24 mouse cellular contexts compared by ENCODE assay signal in the genomic region with DNA sequence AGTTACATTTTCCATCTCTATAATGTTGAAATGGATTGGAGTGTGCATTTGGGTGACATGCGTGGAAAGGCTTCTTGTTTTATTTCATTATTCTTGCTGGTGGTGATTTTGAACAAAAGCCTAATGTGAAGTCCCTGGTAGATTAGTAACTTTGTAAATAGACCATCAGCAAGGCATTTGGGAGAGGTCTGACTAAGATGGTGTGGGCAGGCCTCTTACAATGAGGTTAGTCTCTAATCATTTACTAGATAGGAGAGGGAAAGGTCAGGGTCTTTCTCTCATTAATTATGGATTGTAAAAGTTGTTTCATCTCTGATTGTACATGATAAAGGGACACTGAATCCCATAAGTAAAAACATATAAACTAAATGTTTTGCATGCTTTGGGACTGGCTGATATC.
A peak's percentile ranks its signal among the peaks of the same experiment; 100 is the strongest.
DNase-seq lines count a peak whose midpoint lies in the region; ATAC-seq and TF ChIP-seq lines count a peak whose summit lies in the region.
"Had no signal": no experiment of that assay in that cellular context is flagged by ENCODE, and none has a peak within 500 bp of the region (broad histone marks: within the 10 kb centered on the region; RNA-seq: fewer than 3 reads in every experiment).

No protein-coding gene starts in this region.

- peak; percentile 65 for ATAC-seq in intestine, embryonic 14.5 days (replicated peaks; ENCODE audit: low FRiP score, low TSS enrichment, low read depth)
- no peak for ATAC-seq in intestine, postnatal 0 days
- ATAC-seq in kidney, embryonic 15.5 days (replicated peaks; ENCODE audit: low FRiP score), result peak; percentile 72
- peak; percentile 81 for ATAC-seq in intestine, embryonic 15.5 days
- ATAC-seq in midbrain, embryonic 13.5 days, result no peak
- ATAC-seq: activated CD4-positive, CD25-positive, alpha-beta regulatory T cell, adult 4 months; CD4-positive, CD25-positive, alpha-beta regulatory T cell, adult 4 months; forebrain, embryonic 13.5 days; forebrain, embryonic 15.5 days; Patski had no signal

- TF ChIP-seq CTCF in intestine, postnatal 0 days (IDR thresholded peaks at IDR 0.05; ENCODE audit: low read depth), result no peak

- no peaks in the 10 kb centered on the region for H3K36me3 ChIP-seq in intestine, embryonic 14.5 days (ENCODE audit: control insufficient read depth, insufficient read depth, low read length)
- H3K36me3 ChIP-seq in intestine, postnatal 0 days (ENCODE audit: control insufficient read depth, insufficient read depth), result no peaks in the 10 kb centered on the region
- H3K36me3 ChIP-seq in kidney, embryonic 15.5 days, result no peaks in the 10 kb centered on the region
- H3K36me3 ChIP-seq in intestine, embryonic 15.5 days, result no peaks in the 10 kb centered on the region
- no peaks in the 10 kb centered on the region for H3K36me3 ChIP-seq in midbrain, embryonic 13.5 days
- H3K36me3 ChIP-seq: embryonic facial prominence, embryonic 10.5 days; embryonic facial prominence, embryonic 12.5 days; forebrain, embryonic 15.5 days; G1E had no signal

- 59% methylated on average over 1 of the region's 1 CpGs for WGBS in intestine, embryonic 14.5 days
- 46% methylated on average over 1 of the region's 1 CpGs for WGBS in intestine, postnatal 0 days
- whole genome bisulfite sequencing in kidney, embryonic 15.5 days, result 71% methylated on average over 1 of the region's 1 CpGs
- 63% methylated on average over 1 of the region's 1 CpGs for WGBS in intestine, embryonic 15.5 days
- WGBS in midbrain, embryonic 13.5 days, result 69% methylated on average over 1 of the region's 1 CpGs

- H3K9ac ChIP-seq in intestine, embryonic 14.5 days (ENCODE audit: low read length), result no peak overlapping the region
- no peak overlapping the region for H3K9ac ChIP-seq in intestine, postnatal 0 days (ENCODE audit: low read depth, low read length)
- H3K9ac ChIP-seq in kidney, embryonic 15.5 days, result no peak overlapping the region
- H3K9ac ChIP-seq in intestine, embryonic 15.5 days, result no peak overlapping the region
- no peak overlapping the region for H3K9ac ChIP-seq in midbrain, embryonic 13.5 days (replicated peaks)
- H3K9ac ChIP-seq: embryonic facial prominence, embryonic 12.5 days; forebrain, embryonic 13.5 days; forebrain, embryonic 15.5 days had no signal

- H3K27ac ChIP-seq in intestine, embryonic 14.5 days (ENCODE audit: low read depth), result no peak overlapping the region
- H3K27ac ChIP-seq in intestine, postnatal 0 days (ENCODE audit: low read depth, low read length), result no peak overlapping the region
- H3K27ac ChIP-seq in kidney, embryonic 15.5 days, result no peak overlapping the region
- no peak overlapping the region for H3K27ac ChIP-seq in intestine, embryonic 15.5 days
- H3K27ac ChIP-seq in midbrain, embryonic 13.5 days, result no peak overlapping the region
- H3K27ac ChIP-seq: embryonic facial prominence, embryonic 10.5 days; embryonic facial prominence, embryonic 12.5 days; forebrain, embryonic 13.5 days; forebrain, embryonic 15.5 days had no signal

- peaks cover 8% of the 10 kb centered on the region; the same call in 1 of the 2 replicates for H3K4me1 ChIP-seq in intestine, embryonic 14.5 days (replicated peaks; ENCODE audit: control insufficient read depth, insufficient read depth, low read length)
- H3K4me1 ChIP-seq in intestine, postnatal 0 days (replicated peaks; ENCODE audit: control insufficient read depth, insufficient read depth, low read length), result no peaks in the 10 kb centered on the region
- 0 out of 2 replicates have a peak, but pooled peaks cover 2% of the 10 kb centered on the region for H3K4me1 ChIP-seq in kidney, embryonic 15.5 days
- H3K4me1 ChIP-seq in intestine, embryonic 15.5 days (replicated peaks), result no peaks in the 10 kb centered on the region
- H3K4me1 ChIP-seq in midbrain, embryonic 13.5 days (replicated peaks), result no peaks in the 10 kb centered on the region
- H3K4me1 ChIP-seq: embryonic facial prominence, embryonic 12.5 days; forebrain, embryonic 13.5 days; forebrain, embryonic 15.5 days had no signal

- H3K4me3 ChIP-seq in intestine, embryonic 14.5 days (ENCODE audit: low read depth, low read length), result no peak overlapping the region
- H3K4me3 ChIP-seq in intestine, postnatal 0 days (ENCODE audit: low read depth, low read length), result no peak overlapping the region
- no peak overlapping the region for H3K4me3 ChIP-seq in kidney, embryonic 15.5 days (replicated peaks)
- no peak overlapping the region for H3K4me3 ChIP-seq in intestine, embryonic 15.5 days (replicated peaks)
- H3K4me3 ChIP-seq in midbrain, embryonic 13.5 days (replicated peaks), result no peak overlapping the region
- H3K4me3 ChIP-seq: embryonic facial prominence, embryonic 10.5 days; embryonic facial prominence, embryonic 12.5 days; forebrain, embryonic 13.5 days; forebrain, embryonic 15.5 days had no signal

- DNase-seq in intestine, embryonic 14.5 days (ENCODE audit: low spot score), result no peak
- DNase-seq in kidney, adult 18-20 months, result no peak
- DNase-seq: adrenal gland, adult 8-10 months; adrenal gland, postnatal 14 days; adrenal gland, postnatal 36 days; B cell, adult 2 months; cerebellum, adult 11-12 months; cerebellum, adult 2 months; cerebellum, adult 9-10 months; cerebellum, postnatal 10 days; cerebellum, postnatal 25 days had no signal

- H3K27me3 ChIP-seq in intestine, embryonic 14.5 days (replicated peaks; ENCODE audit: control insufficient read depth, insufficient read depth, low read length), result no peaks in the 10 kb centered on the region
- H3K27me3 ChIP-seq in intestine, postnatal 0 days (replicated peaks; ENCODE audit: control insufficient read depth, insufficient read depth, low read length), result no peaks in the 10 kb centered on the region
- H3K27me3 ChIP-seq in kidney, embryonic 15.5 days, result no peaks in the 10 kb centered on the region
- no peaks in the 10 kb centered on the region for H3K27me3 ChIP-seq in intestine, embryonic 15.5 days (replicated peaks)
- no peaks in the 10 kb centered on the region for H3K27me3 ChIP-seq in midbrain, embryonic 13.5 days
- H3K27me3 ChIP-seq: CH12.LX; embryonic facial prominence, embryonic 12.5 days; forebrain, embryonic 13.5 days; forebrain, embryonic 15.5 days had no signal

- H3K9me3 ChIP-seq in intestine, embryonic 14.5 days (ENCODE audit: control insufficient read depth, low read length), result no peaks in the 10 kb centered on the region
- no peaks in the 10 kb centered on the region for H3K9me3 ChIP-seq in intestine, postnatal 0 days (ENCODE audit: control insufficient read depth)
- no peaks in the 10 kb centered on the region for H3K9me3 ChIP-seq in kidney, embryonic 15.5 days (replicated peaks)
- H3K9me3 ChIP-seq in intestine, embryonic 15.5 days, result no peaks in the 10 kb centered on the region
- no peaks in the 10 kb centered on the region for H3K9me3 ChIP-seq in midbrain, embryonic 13.5 days
- H3K9me3 ChIP-seq: embryonic facial prominence, embryonic 10.5 days; embryonic facial prominence, embryonic 12.5 days; forebrain, embryonic 13.5 days; forebrain, embryonic 15.5 days had no signal

- no peak overlapping the region for H3K4me2 ChIP-seq in intestine, embryonic 14.5 days (ENCODE audit: low read length)
- no peak overlapping the region for H3K4me2 ChIP-seq in intestine, postnatal 0 days (replicated peaks; ENCODE audit: low read depth)
- H3K4me2 ChIP-seq in kidney, embryonic 15.5 days, result no peak overlapping the region
- no peak overlapping the region for H3K4me2 ChIP-seq in intestine, embryonic 15.5 days (replicated peaks)
- no peak overlapping the region for H3K4me2 ChIP-seq in midbrain, embryonic 13.5 days (replicated peaks)
- H3K4me2 ChIP-seq: embryonic facial prominence, embryonic 12.5 days; forebrain, embryonic 13.5 days; forebrain, embryonic 15.5 days had no signal

Comparison
In these comparisons a context has a peak if more than half of its experiments do, and no peak if none do; other contexts are left out.
1. ATAC-seq: peak in intestine, embryonic 14.5 days (single experiment), kidney, embryonic 15.5 days (single experiment) and intestine, embryonic 15.5 days (single experiment); none in intestine, postnatal 0 days (single experiment) and midbrain, embryonic 13.5 days (single experiment).